Mouse (Mus musculus) stomach, postnatal 0 days (tissue): Measurements from ENCODE around the gene Ly6c1.
A peak's percentile ranks its signal among the peaks of the same experiment; 100 is the strongest.

Source experiments
- CTCF ChIP-seq: IDR thresholded peaks from 2 replicates; pipeline ENCODE4 v1.5.1; 2016; ENCODE audit warnings: antibody characterized with exemption, low read depth, mild to moderate bottlenecking, moderate library complexity
- EP300 ChIP-seq: optimal IDR thresholded peaks from 2 replicates; pipeline ENCODE3; 2016; ENCODE audit warnings: antibody characterized with exemption

GRCm38 (mm10) chr15:75060505-75060904, 11.9 kb upstream of the Ly6c1 start:
- TF ChIP-seq CTCF (peak; percentile 84), EP300 (no peak)
